Mouse (Mus musculus): ENCODE measurements around the gene Eif4e.
A peak's percentile ranks its signal among the peaks of the same experiment; 100 is the strongest.

Eif4e gene

GRCm38 (mm10) chr3:138526073-138526915, at the start of gene Eif4e:
Gene Eif4e (plus strand): TSS chr3:138526179.
- peak in 1 of 2 experiments; percentile 2 for DNase-seq (ENCODE audit: low read depth in 2 of 2, low spot score in 2 of 2)

DNA sequence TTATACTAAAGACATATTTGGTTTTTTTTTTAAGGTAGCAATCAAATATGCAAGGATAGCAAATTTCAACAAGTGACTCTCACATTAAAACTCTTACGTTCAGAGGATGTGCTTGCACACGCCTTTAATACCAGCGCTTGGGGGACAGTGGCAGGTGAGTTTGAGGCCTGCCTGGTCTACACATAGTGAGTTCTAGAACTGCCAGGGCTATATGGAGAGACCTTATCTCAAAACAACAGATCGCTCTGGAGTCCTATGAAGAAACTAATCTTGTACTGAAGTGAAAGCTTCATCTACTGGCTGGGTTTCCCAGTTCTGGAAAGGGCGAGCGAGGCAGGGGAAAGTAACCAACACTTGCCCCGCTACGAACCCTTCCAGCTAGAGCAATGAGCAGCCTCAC, 46.5 kb upstream of the Eif4e start:
- DNase-seq (ENCODE audit: low read depth in 2 of 2, low spot score in 2 of 2), result no peak

DNA sequence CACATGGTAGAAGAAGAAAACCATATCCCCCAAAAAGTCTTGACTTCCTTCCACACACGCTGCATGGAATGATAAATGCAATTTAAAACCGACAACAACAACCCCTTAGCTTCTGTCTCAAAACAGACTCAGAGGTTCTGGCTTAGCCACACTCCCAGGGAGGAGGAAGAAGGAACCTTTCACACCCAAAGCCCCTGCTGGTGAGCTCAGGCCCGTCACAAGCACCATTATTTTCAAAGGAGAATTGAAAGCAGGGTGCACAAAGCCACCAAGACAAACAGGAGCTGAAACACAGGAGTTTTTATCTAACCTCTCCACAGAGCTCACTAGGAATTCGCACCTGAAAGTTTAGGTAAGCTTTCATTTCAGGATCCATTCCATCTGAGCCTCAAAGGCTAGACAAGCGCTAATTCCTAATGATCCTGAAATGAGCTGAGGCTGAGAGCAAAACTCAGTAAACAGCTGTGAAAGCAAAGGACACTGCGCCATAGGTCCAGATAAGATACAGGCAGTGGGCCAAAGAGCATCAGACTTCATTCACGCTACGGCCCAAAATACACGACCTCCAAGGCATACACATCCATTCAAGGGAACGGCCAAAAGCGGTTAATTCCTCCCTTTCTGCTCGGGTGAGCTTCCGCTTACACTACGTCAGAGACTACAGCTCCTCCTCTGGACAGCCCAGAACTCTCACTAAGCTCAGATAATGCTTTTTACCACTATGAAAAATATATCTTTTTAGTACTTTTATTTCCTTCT, 44.3 kb upstream of the Eif4e start:
- DNase-seq (ENCODE audit: low read depth in 2 of 2, low spot score in 2 of 2), result no peak

- no peak for DNase-seq (ENCODE audit: low read depth in 2 of 2, low spot score in 2 of 2)
Measured at GRCm38 (mm10) chr3:138483240-138483639, 42.7 kb upstream of the Eif4e start.

DNA sequence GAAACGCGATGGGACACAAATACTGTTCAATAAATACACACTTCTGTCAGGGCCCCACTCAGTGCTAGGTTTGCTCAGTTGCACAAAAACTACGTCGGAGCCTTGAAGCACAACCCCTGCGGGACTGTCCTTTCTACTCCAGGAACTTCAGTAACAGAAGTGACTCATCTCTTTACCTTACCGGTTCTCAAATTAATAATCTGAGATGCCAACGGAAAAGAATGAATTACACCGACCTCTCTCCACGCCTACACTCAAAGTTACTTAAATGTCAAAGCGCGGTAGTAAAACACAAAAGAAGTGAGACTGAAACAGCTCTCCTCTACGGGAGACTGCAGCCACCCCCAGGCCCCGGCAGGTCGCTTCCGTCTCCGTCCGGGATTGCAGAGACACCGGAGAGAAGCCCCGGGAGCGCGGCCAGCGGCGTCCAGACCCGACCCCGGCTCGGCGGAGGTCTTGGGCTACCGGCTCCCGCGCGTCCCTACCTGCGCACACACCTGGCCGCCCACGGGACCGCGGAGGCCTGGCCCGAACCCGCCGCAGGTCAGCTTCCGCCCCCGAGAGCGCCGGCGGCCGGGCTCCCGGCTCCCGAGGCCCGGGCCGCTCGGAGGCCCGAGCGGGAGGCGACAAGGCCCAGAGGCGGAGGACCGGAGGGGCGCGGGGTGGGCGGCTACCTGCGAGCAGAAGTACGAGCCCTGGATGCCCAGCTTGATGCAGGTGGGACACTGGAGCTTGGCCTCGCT, 37.2 kb upstream of the Eif4e start:
- DNase-seq (ENCODE audit: low read depth in 2 of 2, low spot score in 2 of 2), result peak in 1 of 2 experiments; percentile 26

- DNase-seq (ENCODE audit: low read depth in 2 of 2, low spot score in 2 of 2), result peak; percentile 97 to 98
Measured at GRCm38 (mm10) chr3:138489327-138490033, 36.5 kb upstream of the Eif4e start, which contains the start of gene Metap1. Gene Metap1 (minus strand): TSS chr3:138489515.

DNA sequence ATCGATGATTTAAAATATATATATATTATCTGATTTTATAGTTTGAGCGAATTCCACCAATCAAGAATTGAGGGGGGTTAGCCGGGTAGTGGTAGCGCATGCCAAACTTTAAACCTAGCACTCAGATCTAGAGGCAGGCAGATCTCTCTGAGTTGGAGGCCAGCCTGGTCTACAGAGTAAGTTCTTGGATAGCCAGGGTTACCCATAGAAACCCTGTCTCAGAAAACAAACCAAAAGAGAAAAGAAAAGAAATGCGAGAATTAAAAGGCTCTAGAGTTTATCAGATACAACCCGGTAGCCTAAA, 36.0 kb upstream of the Eif4e start:
- DNase-seq (ENCODE audit: low read depth in 2 of 2, low spot score in 2 of 2), result peak in 1 of 2 experiments; percentile 3

GRCm38 (mm10) chr3:138493668-138494067, 32.3 kb upstream of the Eif4e start:
- no peak for DNase-seq (ENCODE audit: low read depth in 2 of 2, low spot score in 2 of 2)

DNA sequence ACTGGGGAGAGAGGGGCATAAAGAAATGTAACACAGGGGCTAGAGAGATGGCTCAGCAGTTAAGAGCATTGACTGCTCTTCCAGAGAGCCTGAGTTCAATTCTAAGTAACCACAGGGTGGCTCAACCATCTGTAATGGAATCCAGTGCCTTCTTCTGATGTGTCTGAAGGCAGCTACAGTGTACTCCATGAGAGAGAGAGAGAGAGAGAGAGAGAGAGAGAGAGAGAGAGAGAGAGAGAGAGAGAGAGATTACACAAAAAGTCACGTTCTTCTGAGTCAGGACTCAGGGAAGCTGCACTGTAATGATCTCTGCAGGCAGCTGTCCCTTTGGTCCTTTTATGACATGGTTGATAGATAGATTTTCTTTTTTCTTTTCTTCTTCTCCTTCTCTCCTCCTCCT, 31.4 kb upstream of the Eif4e start:
- no peak for DNase-seq (ENCODE audit: low read depth in 2 of 2, low spot score in 2 of 2)

- DNase-seq (ENCODE audit: low read depth in 2 of 2, low spot score in 2 of 2), result no peak
Measured at GRCm38 (mm10) chr3:138495166-138496145, 30.5 kb upstream of the Eif4e start.

DNA sequence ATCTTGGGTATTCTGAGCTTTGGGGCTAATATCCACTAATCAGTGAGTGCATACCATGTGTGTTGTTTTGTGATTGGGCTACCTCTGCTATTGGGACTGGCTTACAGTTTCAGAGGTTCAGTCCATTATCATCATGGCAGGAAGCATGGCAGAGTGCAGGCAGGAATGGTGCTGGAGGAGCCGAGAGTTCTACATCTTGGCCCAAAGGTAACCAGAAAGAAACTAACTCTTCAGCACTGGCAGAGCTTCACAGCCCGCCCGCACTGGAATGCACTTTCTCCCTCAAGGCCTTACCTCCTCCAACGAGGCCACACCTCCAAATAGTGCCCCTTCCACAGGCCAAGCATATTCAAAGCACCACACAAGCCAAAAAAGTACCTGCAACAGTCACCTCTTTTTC, 27.2 kb upstream of the Eif4e start:
- DNase-seq (ENCODE audit: low read depth in 2 of 2, low spot score in 2 of 2), result no peak

GRCm38 (mm10) chr3:138499854-138500740, 25.9 kb upstream of the Eif4e start:
- no peak for DNase-seq (ENCODE audit: low read depth in 2 of 2, low spot score in 2 of 2)

DNA sequence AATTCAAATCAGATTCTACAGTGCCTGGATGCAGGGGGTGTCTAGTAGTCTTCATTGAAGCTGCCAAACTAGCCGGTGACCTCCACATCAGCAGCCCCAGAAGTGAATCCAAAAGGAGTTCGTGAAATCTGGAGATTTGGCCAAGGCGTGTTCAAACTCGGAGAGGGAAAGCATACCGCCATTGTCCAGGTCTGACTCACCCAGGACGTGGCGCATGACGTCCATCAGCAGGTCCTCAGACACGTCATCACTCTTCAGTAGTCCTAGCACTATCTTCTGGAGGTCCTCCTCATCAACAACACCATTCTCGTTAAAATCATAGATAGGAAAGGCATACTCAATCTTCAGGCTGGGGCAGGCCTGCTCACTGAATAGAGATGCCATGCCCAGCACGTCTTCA, 22.2 kb upstream of the Eif4e start:
- DNase-seq (ENCODE audit: low read depth in 2 of 2, low spot score in 2 of 2), result no peak

DNA sequence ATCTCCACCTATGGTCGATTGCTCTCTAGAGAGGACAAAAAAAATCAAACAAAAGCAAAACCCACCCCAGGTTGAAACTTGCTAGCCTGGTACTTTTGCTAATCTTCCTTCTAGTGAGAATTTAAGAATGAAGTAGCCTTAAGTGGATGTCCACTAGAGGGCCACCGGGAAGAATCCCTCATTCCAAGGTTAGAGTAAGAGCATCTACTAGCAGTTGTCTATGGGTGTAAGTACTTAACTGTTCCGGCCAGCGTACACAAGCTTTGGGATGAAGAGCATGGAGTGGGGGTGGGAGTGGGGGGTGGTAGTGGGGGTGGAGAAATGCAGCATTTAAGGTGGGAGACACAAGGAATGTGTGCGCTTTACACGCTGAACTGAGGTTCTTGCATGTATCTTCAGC, 19.2 kb upstream of the Eif4e start:
- no peak for DNase-seq (ENCODE audit: low read depth in 2 of 2, low spot score in 2 of 2)

DNA sequence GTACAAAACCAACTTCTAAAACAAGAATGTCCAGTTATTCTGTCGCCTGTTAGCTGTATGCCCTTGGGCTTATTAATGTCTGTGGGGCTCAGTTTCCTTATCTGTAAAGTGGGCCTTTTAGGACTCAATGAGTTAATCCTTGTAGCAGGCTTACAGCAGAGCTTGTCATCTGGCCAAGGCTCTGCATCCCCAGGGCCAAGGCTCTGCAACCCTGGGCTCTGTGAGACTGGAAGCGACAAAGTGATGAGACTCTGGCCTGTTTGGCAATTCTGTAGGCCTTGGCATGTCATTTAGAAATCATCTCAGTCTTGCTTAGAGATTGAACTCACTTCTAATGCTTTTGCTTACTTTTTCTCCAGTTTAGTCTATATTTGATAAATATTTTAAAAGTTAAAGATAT, 16.4 kb upstream of the Eif4e start:
- no peak for DNase-seq (ENCODE audit: low read depth in 2 of 2, low spot score in 2 of 2)

DNA sequence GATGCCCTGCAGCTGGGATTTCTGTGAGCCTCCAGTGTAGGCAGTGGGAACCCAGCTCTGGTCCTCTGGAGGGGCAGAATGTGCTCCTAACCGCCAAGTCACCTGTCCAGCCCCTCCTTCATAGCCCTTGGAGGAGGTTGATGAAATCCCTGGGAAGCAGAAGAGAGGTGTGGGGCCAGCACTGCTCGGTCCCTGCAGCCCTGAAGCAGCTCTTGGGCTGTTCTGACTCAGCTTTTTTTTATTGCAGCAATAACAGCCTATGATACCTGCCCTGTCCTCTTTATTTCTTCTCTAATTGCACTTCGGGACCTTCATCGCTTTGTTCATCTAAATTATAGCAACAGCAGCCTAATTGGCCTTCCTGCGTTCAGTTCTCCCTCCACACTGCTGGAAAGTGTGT, 15.5 kb upstream of the Eif4e start:
- no peak for DNase-seq (ENCODE audit: low read depth in 2 of 2, low spot score in 2 of 2)

DNA sequence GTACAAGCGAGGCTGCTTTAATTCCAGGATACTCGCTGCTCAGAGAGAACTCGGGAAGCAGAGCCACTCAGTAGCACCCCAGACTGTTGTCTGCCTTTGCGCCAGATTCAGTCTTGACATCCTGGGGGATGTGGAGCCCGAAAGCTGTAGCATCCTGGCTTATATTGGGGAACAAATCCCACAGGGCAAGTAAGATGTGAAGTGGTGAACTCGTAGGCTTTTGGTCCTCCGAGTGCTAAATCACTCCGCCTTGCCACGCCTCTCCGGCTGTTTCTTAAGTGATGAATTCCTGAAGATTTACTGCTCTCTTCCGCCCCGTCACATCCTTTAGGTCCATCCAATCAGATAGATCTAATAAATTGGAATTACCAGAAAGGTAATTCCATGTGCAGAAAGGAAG, 12.7 kb upstream of the Eif4e start:
- no peak for DNase-seq (ENCODE audit: low read depth in 2 of 2, low spot score in 2 of 2)

GRCm38 (mm10) chr3:138514749-138515148, 11.2 kb upstream of the Eif4e start:
- DNase-seq (ENCODE audit: low read depth in 2 of 2, low spot score in 2 of 2), result no peak
